Mouse (Mus musculus) lung, postnatal 14 days (tissue): ENCODE measurements around the gene Scarb1.
A peak's percentile ranks its signal among the peaks of the same experiment; 100 is the strongest.

ENCODE experiments used
- DNase-seq: peaks from one replicate; pipeline ENCODE4 v3.0.0; 2021

Scarb1 gene

DNA sequence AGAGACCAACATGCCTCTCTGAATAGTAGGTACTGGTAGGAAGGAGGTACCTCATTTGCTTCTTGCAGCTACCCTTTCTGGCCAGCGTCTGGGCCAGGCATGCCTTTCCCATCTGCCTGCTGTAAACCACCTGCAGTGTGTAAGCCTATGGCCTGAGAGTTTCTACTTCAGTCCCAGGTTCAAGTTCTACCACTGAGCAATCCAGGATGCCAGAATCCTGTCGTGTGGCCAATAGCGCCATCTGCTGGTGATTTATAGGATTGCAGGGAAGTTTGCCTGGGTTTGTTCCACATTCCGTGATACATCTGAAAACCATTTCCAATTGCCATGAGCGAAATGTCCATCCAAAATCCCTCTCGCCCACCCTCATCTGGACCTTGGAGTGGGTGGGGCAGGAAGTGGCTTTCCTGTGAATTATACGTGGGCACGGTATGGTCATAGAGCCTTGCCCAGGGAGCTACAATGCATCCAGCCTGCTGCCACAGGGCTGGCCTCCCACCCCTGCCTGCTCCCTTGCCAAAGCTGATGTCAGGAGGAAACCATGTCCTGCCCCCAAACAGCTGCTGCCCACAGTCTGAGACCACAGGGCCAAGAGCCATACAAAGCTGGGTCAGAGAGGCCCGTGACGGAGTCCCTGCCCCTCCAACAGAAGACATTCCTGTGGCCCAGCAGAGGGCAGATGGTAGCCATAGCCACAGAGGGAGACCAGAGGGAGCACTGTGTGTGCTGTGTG lies 72.7 kb downstream of the Scarb1 start:
- DNase-seq, result peak; percentile 88

DNA sequence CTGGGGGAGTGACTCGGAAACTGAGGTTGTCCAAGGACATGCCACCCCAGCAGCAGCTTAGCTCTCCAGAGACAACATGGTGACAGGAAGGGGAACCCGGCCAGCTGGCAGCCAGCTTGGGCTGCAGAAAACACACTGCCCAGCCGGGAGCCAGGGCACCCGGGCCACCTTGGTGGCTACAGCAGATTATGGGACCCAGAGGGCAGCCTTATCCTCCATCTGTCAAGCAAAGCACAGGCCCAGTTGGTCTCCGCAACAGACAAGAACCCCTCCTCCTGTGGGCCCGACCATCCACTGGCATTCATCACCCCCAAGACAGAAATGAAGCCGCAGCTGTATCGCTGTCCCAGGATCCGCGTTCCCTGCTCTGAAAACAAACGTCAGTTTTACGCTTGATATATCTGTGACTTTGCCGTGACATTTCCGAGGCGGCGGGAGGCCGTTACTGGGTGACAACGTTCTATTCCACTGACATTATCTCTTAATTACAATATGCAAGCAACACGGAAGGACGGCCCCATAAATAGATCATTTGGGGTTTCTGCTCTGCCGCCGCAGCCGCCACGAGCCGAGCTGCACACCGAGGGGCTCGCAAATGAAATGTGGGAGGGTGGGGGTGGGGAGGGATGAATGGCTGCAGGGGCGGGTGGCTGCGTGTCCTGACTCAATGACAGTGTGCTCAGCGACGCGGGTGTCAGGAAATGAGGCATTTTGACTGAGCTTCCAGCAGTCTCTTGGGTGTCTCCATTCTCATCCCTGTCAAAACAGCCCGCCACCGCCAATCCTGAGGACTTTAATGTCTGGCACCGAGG lies 73.5 kb downstream of the Scarb1 start:
- DNase-seq, result peak; percentile 74

DNA sequence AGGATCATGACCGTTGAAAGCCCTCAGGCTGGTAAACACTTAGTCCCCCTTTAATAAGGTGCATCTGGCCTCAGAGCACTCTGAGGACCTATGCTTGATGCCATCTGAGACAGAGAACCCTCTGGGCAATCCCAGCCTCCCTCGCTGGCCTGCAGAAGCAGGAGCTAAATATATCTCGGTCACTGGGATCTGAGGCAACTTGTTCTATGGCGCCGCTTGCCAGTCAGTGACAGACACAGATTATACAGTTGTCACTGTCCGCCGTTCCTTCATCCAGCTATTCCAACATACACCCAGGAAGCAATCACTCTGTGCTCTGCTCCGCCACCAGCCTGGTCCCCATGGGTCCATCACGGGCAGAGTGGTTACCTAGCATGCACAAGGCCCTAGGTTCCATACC lies 74.8 kb downstream of the Scarb1 start:
- DNase-seq, result no peak

GRCm38 (mm10) chr5:125264700-125265099 lies 76.2 kb downstream of the Scarb1 start:
- DNase-seq, result no peak

DNA sequence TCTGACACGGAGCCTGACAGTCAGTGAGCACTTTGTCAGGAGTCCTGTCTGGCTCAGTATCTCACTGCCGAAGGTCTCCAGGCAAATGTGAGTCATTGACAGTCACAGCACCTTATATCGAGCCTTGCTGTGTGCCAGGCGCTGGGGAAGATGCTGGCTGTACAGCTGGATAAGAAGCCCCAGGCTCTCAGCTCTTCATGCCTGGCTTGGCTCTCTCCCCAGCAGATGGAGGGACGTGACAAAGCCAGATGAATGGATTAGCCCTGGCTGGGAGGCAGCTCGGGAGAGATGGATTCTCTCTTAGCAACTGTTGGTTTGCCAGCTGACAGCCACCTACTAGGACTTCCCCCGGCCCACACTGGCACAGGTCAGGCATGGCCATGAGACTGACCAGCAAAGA lies 78.3 kb downstream of the Scarb1 start:
- no peak for DNase-seq

DNA sequence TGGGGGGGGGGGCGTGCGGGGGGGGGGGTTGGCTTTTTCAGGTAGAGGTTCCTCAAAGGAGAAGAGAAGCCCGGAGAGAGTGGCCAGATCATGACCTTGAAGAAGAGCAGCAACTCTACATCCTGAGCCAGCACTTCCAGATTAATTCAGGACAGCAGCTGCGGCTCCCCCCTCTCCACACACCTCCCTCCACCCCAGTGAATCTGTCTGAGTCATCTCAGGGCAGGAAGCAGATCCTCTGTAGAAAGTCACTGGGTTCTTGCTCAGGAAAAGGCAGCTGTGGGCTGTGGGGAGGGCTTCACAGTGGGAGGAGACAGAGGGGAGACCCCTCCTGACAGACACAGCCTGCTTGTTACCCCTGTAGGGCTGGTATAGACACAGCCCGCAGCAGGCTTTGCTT lies 87.0 kb downstream of the Scarb1 start:
- no peak for DNase-seq

GRCm38 (mm10) chr5:125253448-125253847 lies 87.4 kb downstream of the Scarb1 start:
- DNase-seq, result no peak

DNA sequence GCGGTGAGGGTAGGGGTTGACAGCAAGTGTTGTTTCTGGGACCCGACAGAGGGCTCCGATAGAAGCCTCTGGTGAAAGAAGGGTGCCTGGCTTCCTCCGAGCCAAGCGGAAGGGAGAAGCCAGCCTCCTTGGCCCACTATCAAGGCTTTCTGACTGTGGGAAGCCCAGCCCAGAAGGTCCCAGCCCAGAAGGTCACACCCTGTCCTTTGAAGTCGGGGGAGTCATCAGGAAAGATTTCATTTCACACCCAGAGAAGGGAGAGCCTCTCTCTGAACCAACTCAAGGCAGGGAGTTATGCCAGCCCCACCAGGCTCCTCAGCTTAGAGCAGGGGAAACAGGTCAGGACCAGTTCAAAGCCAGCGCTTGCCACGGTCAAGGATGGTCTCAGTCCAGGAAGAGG lies 88.2 kb downstream of the Scarb1 start:
- DNase-seq, result peak; percentile 80

DNA sequence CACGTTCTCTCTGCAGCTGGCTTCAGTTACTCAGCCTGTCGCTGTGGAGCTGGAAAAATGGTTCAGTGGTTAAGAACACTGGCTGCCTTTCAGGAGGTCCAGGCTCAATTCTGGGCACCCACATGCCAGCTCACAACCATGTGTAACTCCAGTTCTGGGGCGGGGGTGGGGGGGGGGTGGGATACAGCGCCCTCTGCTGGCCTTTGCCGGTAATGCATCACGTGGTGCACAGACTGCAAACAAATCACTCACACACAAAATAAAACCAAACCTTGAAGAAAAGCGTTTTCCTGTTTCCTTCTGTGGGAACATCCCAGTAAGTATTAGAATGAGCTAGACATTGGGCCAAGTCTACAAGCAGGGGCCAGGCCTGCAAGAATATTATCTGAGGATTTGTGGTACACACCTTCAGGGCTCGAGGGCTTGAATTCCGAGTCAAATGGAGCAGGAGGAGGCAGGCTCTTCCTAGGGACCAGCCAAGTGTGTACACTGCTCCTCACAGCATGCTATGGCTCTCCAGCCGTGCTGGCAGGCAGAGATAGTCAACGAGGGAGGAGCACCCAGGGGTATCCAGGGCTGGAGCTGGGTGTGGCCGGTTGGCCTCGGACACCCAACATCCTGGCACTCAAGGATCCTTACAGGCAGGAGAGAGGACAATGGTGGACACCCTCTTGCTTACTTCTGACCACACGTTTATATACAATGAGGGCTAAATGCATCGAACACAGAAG lies 88.8 kb downstream of the Scarb1 start:
- DNase-seq, result peak; percentile 58

- DNase-seq, result no peak
Measured at GRCm38 (mm10) chr5:125249187-125249586, 91.7 kb downstream of the Scarb1 start.

GRCm38 (mm10) chr5:125246711-125247110 lies 94.2 kb downstream of the Scarb1 start:
- DNase-seq, result no peak

DNA sequence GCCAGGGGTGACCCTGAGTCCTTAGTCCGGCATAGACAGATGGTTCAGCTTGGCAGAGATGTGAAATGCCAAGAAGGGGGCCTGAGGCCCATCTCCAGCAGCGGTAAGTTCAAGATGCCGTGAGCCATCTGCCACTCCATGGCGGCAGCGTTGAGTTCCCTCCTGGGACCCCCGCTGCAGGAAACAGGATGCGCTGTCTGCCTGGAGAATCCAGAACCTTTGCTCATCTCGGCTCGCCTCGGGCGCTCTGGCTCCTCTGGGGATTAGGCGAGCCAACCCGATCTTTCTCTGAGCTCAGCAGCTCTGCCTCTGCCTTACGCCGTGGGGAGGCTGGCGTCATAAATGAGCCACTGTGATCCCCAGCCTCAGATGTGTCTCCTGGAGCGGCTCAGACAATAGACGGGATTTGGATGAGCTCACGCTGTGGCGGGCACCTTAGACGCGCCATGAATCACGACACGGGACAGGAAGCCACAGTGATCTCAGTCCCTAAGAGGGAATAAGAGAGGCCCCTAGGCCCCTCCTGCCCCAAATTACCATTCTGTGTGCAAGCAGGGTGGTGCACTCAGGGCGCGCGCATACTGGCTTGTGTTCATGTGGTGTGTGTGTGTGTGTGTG lies 95.3 kb downstream of the Scarb1 start:
- peak; percentile 42 for DNase-seq

- DNase-seq, result no peak
Measured at GRCm38 (mm10) chr5:125244825-125245533, 95.9 kb downstream of the Scarb1 start.

DNA sequence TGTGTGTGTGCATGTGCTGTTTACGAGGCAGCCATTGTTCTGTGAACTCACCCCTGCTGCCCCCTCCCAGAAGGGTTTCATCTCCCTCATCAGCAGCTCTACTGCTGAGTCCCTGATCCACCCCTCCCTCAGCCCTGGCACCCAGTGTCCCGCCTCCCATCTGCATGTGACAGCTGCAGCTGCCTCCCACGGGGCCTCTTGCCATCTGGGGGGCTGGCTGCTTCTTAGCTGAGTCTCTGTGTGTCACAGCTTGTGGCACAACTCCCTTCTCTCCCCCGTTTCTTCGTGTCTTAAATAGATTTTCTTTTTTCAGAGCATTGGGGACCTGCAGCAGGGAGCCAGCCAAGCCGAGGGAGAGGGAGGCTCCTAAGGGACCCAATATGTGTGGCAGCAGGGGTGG lies 97.0 kb downstream of the Scarb1 start:
- no peak for DNase-seq

DNA sequence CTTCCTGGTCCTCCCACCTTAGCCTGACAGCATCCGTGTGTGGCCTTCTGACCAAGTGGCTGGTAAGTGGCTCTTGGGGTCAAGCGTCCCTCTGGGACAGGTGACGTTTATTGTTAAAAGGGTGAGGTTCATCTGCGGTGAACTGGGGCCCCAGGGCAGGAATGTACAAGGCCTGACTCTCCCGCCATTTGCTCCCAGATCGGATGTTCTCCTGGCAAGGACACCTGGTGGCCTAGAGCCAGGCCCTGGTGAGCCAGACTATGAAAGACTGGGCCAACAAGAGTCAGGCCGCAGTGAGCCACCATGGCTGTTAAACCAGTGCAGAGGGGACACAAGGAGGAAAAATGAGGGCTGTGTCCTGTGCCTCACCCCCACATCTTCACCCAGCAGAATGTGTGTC lies 98.8 kb downstream of the Scarb1 start:
- DNase-seq, result no peak

- no peak for DNase-seq
Measured at GRCm38 (mm10) chr5:125241627-125242026, 99.3 kb downstream of the Scarb1 start.

DNA sequence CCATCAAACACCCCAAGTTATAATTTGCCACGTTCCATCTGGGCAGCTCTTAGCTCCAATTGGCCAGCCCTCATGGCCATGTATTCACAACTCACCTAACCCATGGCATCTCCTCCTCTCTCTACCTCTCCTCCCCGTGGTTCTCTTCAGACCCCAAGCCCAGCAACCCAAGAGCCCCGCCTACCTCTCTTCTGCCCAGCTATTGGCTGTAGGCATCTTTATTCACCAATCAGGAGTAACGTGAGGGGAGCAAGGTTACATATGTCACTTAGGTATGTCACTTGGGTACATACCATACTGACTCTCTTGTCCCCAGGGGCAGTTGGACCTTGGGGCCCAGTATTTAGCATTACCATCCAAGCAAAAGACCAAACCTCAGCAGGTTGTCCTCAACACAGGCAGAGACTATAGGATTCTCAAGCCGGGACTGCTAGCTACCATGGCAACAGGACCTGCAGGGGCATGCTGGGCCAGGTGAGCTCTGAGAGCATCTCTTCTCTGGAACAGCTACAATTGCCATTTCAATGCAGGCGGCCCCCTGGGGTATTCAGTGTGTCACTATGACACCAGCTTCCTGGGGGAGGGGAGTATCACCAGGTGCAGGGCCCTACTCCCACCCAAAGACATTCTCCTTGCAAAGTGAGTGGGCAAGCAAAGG lies 100.6 kb downstream of the Scarb1 start:
- no peak for DNase-seq

DNA sequence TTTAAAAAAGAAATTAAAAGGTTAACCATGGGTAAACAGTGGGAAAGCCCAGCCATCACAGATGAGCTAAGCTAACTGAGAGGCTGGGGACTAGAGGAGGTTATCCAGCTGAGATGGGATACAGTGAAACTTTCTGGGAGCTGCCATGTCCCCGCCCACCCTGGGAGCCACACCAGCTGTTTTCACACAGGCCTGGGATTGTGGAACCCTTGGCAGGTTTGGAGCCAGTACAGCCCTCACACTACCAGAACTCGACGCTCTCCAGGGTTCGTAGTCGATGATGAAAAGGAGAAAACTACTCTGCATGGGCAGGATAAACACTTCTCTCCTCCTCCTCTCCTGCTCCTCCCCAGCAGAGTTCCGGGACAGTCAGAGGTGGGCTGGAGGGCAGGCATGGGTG lies 105.0 kb downstream of the Scarb1 start:
- DNase-seq, result peak; percentile 47

- DNase-seq, result no peak
Measured at GRCm38 (mm10) chr5:125235398-125235797, 105.5 kb downstream of the Scarb1 start.

DNA sequence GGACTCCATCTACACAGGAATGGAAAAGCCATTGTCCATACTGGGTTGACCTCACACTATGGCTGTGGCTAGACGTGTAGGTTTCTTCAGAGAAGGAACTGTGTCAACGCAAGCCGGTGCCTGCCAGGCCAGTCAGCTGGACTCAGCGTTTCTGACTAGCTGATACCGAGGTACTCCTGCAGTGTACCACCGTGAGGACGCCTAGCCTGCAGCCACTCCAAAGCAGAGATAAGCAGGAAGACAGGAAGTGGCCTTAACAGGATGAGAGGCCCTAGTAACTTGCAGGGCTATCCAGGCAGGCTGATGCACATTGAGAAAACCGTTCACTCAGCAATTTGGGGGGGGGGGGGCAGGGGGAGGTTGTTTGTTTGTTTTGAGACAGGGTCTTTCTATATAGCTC lies 106.5 kb downstream of the Scarb1 start:
- no peak for DNase-seq

GRCm38 (mm10) chr5:125233478-125233877 lies 107.4 kb downstream of the Scarb1 start:
- DNase-seq, result no peak

GRCm38 (mm10) chr5:125232443-125232979 lies 108.4 kb downstream of the Scarb1 start:
- no peak for DNase-seq
